Mouse (Mus musculus) cerebellum, adult 2 months (tissue): ENCODE results near the gene Ctnnbl1.

Experiments
- CTCF ChIP-seq: fragments of 200-500 bp; IDR thresholded peaks from 2 replicates; pipeline ENCODE4 v1.5.1; 2011; ENCODE audit warnings: low read depth, mild to moderate bottlenecking, control low read depth, low read length, moderate library complexity, borderline replicate concordance; ENCODE audit not compliant: insufficient read depth
- POLR2A ChIP-seq: fragments of 200-500 bp; IDR thresholded peaks from 2 replicates; pipeline ENCODE4 v1.6.1; 2011; ENCODE audit warnings: low read length, control low read depth, borderline replicate concordance; ENCODE audit not compliant: insufficient read depth

DNA sequence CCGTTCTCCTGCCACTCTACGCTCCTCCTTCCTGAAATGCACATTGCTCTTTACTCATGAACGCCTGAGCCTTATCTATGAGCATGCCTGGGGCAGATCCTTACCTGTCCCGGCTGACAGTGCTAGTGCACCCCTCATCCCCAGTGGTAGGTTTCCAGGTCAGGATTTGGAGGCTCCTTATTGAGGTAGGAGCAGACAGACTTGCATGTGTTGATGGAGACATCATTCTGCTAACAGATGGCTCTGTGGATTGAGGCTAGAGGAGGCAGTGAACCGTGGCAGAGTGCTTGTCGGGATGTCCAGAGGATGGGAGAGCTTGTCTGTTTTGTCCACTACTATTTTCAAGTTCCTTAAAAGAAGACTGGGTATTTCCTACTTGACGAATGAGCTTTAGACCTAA is 52.0 kb downstream of the Ctnnbl1 start:
- TF ChIP-seq CTCF: no peak
- no peak for TF ChIP-seq POLR2A
